Mouse (Mus musculus): ENCODE results near the gene Oas1g.
"Not testable (repeated sequence)": the region's sequence is repeated elsewhere in the genome, so short reads cannot be mapped to it uniquely, and the experiment has no call there.

GRCm38 (mm10) chr5:120914204-120914603, 26.8 kb upstream of the Oas1g start, which contains the start of gene Oas1d:
- TF ChIP-seq CTCF, POLR2A (IDR thresholded peaks at IDR 0.05; ENCODE audit: insufficient read depth, low read depth, low read length): not testable (repeated sequence)

Measured in olfactory bulb, adult 2 months (tissue).